Mouse (Mus musculus) embryo, embryonic 10 days (tissue): ENCODE results near the gene Malrd1.

Experiments used
- DNase-seq: peaks from one replicate; pipeline ENCODE4 v3.0.0-alpha.2; 2015; ENCODE audit warnings: low spot score

Gene Malrd1

GRCm38 (mm10) chr2:16031559-16031958 is 505.3 kb downstream of the Malrd1 start:
- no peak for DNase-seq

- no peak for DNase-seq
These were observed 506.5 kb downstream of the Malrd1 start for GRCm38 (mm10) chr2:16032804-16033203.

- DNase-seq, result no peak
These were observed 584.4 kb downstream of the Malrd1 start for GRCm38 (mm10) chr2:16110696-16111095.

GRCm38 (mm10) chr2:16113333-16113732 is 587.1 kb downstream of the Malrd1 start:
- DNase-seq, result no peak

GRCm38 (mm10) chr2:16147999-16148398 is 621.7 kb downstream of the Malrd1 start:
- DNase-seq, result no peak

GRCm38 (mm10) chr2:16152623-16153022 is 626.3 kb downstream of the Malrd1 start:
- DNase-seq, result no peak

GRCm38 (mm10) chr2:16163246-16163989 is 637.1 kb downstream of the Malrd1 start:
- no peak for DNase-seq

- DNase-seq, result no peak
These were observed 642.3 kb downstream of the Malrd1 start for GRCm38 (mm10) chr2:16168611-16169010.

GRCm38 (mm10) chr2:16172086-16172485 is 645.8 kb downstream of the Malrd1 start:
- no peak for DNase-seq

- peak; percentile 10 for DNase-seq
These were observed 647.1 kb downstream of the Malrd1 start for GRCm38 (mm10) chr2:16173355-16173754.

- no peak for DNase-seq
These were observed 655.9 kb downstream of the Malrd1 start for GRCm38 (mm10) chr2:16182140-16182539.

- no peak for DNase-seq
These were observed 656.9 kb downstream of the Malrd1 start for GRCm38 (mm10) chr2:16183158-16183557.

GRCm38 (mm10) chr2:16210016-16210415 is 683.7 kb downstream of the Malrd1 start:
- no peak for DNase-seq

GRCm38 (mm10) chr2:16212752-16213151 is 686.5 kb downstream of the Malrd1 start:
- DNase-seq, result no peak

GRCm38 (mm10) chr2:16214111-16214510 is 687.8 kb downstream of the Malrd1 start:
- no peak for DNase-seq

- no peak for DNase-seq
These were observed 702.0 kb downstream of the Malrd1 start for GRCm38 (mm10) chr2:16228187-16228832.

- no peak for DNase-seq
These were observed 714.6 kb downstream of the Malrd1 start for GRCm38 (mm10) chr2:16240861-16241260.

- DNase-seq, result no peak
These were observed 716.8 kb downstream of the Malrd1 start for GRCm38 (mm10) chr2:16243097-16243496.

GRCm38 (mm10) chr2:16248861-16249260 is 722.6 kb downstream of the Malrd1 start:
- no peak for DNase-seq

- DNase-seq, result no peak
These were observed 726.0 kb downstream of the Malrd1 start for GRCm38 (mm10) chr2:16252274-16252673.
